Mouse (Mus musculus): ENCODE measurements around the gene Tmem94. TPM values are rescaled to one million over a fixed set of nuclear protein-coding genes. Genes with fewer than 3 reads are reported as not detected.
A peak's percentile ranks its signal among the peaks of the same experiment; 100 is the strongest.

The Tmem94 gene
- polyA plus RNA-seq, 1 experiment from 2014 or later: 18.6 TPM

GRCm38 (mm10) chr11:115841044-115841443 lies 75.8 kb downstream of the Tmem94 start:
- H3K4me1 ChIP-seq (replicated peaks): peaks cover 55% of the 10 kb centered on the region
- H3K9me3 ChIP-seq: no peaks in the 10 kb centered on the region
- H3K4me2 ChIP-seq (replicated peaks): no peak overlapping the region
- H3K9ac ChIP-seq: no peak overlapping the region
- WGBS: 85% methylated on average over 6 of the region's 6 CpGs
- ATAC-seq: no peak
- peaks cover 8% of the 10 kb centered on the region for H3K36me3 ChIP-seq
- H3K4me3 ChIP-seq (replicated peaks): no peak overlapping the region
- H3K27me3 ChIP-seq (replicated peaks): no peaks in the 10 kb centered on the region
- H3K27ac ChIP-seq: peak overlapping the region; percentile 92; the same call in 1 of the 2 replicates

GRCm38 (mm10) chr11:115841961-115842550 lies 76.8 kb downstream of the Tmem94 start:
- peaks cover 9% of the 10 kb centered on the region for H3K36me3 ChIP-seq
- no peak overlapping the region; the same call in 1 of the 2 replicates for H3K4me3 ChIP-seq (replicated peaks)
- H3K4me2 ChIP-seq (replicated peaks): peak overlapping the region; percentile 45
- H3K9ac ChIP-seq: peak overlapping the region; percentile 26
- H3K27me3 ChIP-seq (replicated peaks): no peaks in the 10 kb centered on the region
- no peaks in the 10 kb centered on the region for H3K9me3 ChIP-seq
- H3K27ac ChIP-seq: peak overlapping the region; percentile 92
- H3K4me1 ChIP-seq (replicated peaks): peaks cover 50% of the 10 kb centered on the region
- WGBS: 13% methylated on average over 6 of the region's 6 CpGs
- ATAC-seq: peak; percentile 65

- ATAC-seq: no peak
- Histone ChIP-seq H3K36me3 (peaks cover 10% of the 10 kb centered on the region), H3K4me1 (replicated peaks) (peaks cover 44% of the 10 kb centered on the region), H3K27ac (peak overlapping the region; percentile 92), H3K9ac (0 out of 2 replicates have a peak overlapping the region, but pooled peaks have one; percentile 26), H3K9me3 (no peaks in the 10 kb centered on the region), H3K27me3 (replicated peaks) (no peaks in the 10 kb centered on the region), H3K4me3 (replicated peaks) (no peak overlapping the region), H3K4me2 (replicated peaks) (peak overlapping the region; percentile 45)
- WGBS: 70% methylated on average over 14 of the region's 14 CpGs
These were observed 78.1 kb downstream of the Tmem94 start for GRCm38 (mm10) chr11:115843141-115843890.

GRCm38 (mm10) chr11:115843891-115844239 lies 78.6 kb downstream of the Tmem94 start:
- peak; percentile 89 for ATAC-seq
- Histone ChIP-seq H3K4me3 (replicated peaks) (no peak overlapping the region), H3K4me1 (replicated peaks) (peaks cover 39% of the 10 kb centered on the region), H3K36me3 (peaks cover 10% of the 10 kb centered on the region), H3K27me3 (replicated peaks) (no peaks in the 10 kb centered on the region), H3K27ac (peak overlapping the region; percentile 92), H3K9ac (no peak overlapping the region), H3K4me2 (replicated peaks) (peak overlapping the region; percentile 33), H3K9me3 (no peaks in the 10 kb centered on the region)
- WGBS: 66% methylated on average over 5 of the region's 5 CpGs

- H3K36me3 ChIP-seq: peaks cover 10% of the 10 kb centered on the region
- H3K4me3 ChIP-seq (replicated peaks): no peak overlapping the region
- H3K9me3 ChIP-seq: no peaks in the 10 kb centered on the region
- peak overlapping the region; percentile 92 for H3K27ac ChIP-seq
- peaks cover 37% of the 10 kb centered on the region for H3K4me1 ChIP-seq (replicated peaks)
- no peaks in the 10 kb centered on the region for H3K27me3 ChIP-seq (replicated peaks)
- ATAC-seq: peak; percentile 5; the same call in 1 of the 2 replicates
- H3K4me2 ChIP-seq (replicated peaks): peak overlapping the region; percentile 33
- 52% methylated on average over 8 of the region's 8 CpGs for WGBS
- H3K9ac ChIP-seq: no peak overlapping the region
These were observed 79.0 kb downstream of the Tmem94 start for GRCm38 (mm10) chr11:115844240-115844639.

- H3K9me3 ChIP-seq: no peaks in the 10 kb centered on the region
- H3K4me3 ChIP-seq (replicated peaks): no peak overlapping the region
- peaks cover 22% of the 10 kb centered on the region for H3K36me3 ChIP-seq
- no peak for ATAC-seq
- H3K9ac ChIP-seq: no peak overlapping the region
- H3K27me3 ChIP-seq (replicated peaks): no peaks in the 10 kb centered on the region
- WGBS: 96% methylated on average over 2 of the region's 2 CpGs
- H3K4me1 ChIP-seq (replicated peaks): peaks cover 27% of the 10 kb centered on the region
- no peak overlapping the region for H3K27ac ChIP-seq
- H3K4me2 ChIP-seq (replicated peaks): no peak overlapping the region
These were observed 80.6 kb downstream of the Tmem94 start for GRCm38 (mm10) chr11:115845819-115846218.

Other genes with a start within 250 kb of the Tmem94 start
- 766 and 860 TPM in 2 replicates for gene Sumo2, start 229.2 kb upstream of the Tmem94 start, polyA plus RNA-seq (2015; fragmentation: Nextera tagmentation; extraction: Ambion mirVana)
- gene Nup85, start 201.0 kb upstream of the Tmem94 start, polyA plus RNA-seq (2015; fragmentation: Nextera tagmentation; extraction: Ambion mirVana): 150 and 155 TPM in 2 replicates
- 89.5 and 98.3 TPM in 2 replicates for gene Mrps7, start 161.5 kb upstream of the Tmem94 start, polyA plus RNA-seq (2015; fragmentation: Nextera tagmentation; extraction: Ambion mirVana)
- gene Gga3, start 161.4 kb upstream of the Tmem94 start, polyA plus RNA-seq (2015; fragmentation: Nextera tagmentation; extraction: Ambion mirVana): 18.3 and 18.6 TPM in 2 replicates
- gene Mif4gd, start 152.5 kb upstream of the Tmem94 start, polyA plus RNA-seq (2015; fragmentation: Nextera tagmentation; extraction: Ambion mirVana): 30.0 and 34.6 TPM in 2 replicates
- 24.7 and 25.4 TPM in 2 replicates for gene Slc25a19, start 137.1 kb upstream of the Tmem94 start, polyA plus RNA-seq (2015; fragmentation: Nextera tagmentation; extraction: Ambion mirVana)
- gene Grb2, start 56.8 kb upstream of the Tmem94 start, polyA plus RNA-seq (2015; fragmentation: Nextera tagmentation; extraction: Ambion mirVana): 79.3 and 79.4 TPM in 2 replicates
- gene Caskin2, start 48.2 kb downstream of the Tmem94 start, polyA plus RNA-seq (2015; fragmentation: Nextera tagmentation; extraction: Ambion mirVana): 12.0 and 12.1 TPM in 2 replicates
- gene Tsen54, start 49.3 kb downstream of the Tmem94 start, polyA plus RNA-seq (2015; fragmentation: Nextera tagmentation; extraction: Ambion mirVana): 31.3 and 34.9 TPM in 2 replicates
- 77.2 and 80.6 TPM in 2 replicates for gene Llgl2, start 58.6 kb downstream of the Tmem94 start, polyA plus RNA-seq (2015; fragmentation: Nextera tagmentation; extraction: Ambion mirVana)
- gene Myo15b, start 93.0 kb downstream of the Tmem94 start, polyA plus RNA-seq (2015; fragmentation: Nextera tagmentation; extraction: Ambion mirVana): 95.2 and 111 TPM in 2 replicates
- gene Smim5, start 134.5 kb downstream of the Tmem94 start, polyA plus RNA-seq (2015; fragmentation: Nextera tagmentation; extraction: Ambion mirVana): 1.6 and 3.0 TPM in 2 replicates
- gene Smim6, start 146.6 kb downstream of the Tmem94 start, polyA plus RNA-seq (2015; fragmentation: Nextera tagmentation; extraction: Ambion mirVana): 25.4 and 31.4 TPM in 2 replicates
- 31.6 and 38.2 TPM in 2 replicates for gene Sap30bp, start 167.8 kb downstream of the Tmem94 start, polyA plus RNA-seq (2015; fragmentation: Nextera tagmentation; extraction: Ambion mirVana)
- 16.2 and 21.0 TPM in 2 replicates for gene Recql5, start 168.0 kb downstream of the Tmem94 start, polyA plus RNA-seq (2015; fragmentation: Nextera tagmentation; extraction: Ambion mirVana)
- 7.9 and 10.0 TPM in 2 replicates for gene Itgb4, start 209.3 kb downstream of the Tmem94 start, polyA plus RNA-seq (2015; fragmentation: Nextera tagmentation; extraction: Ambion mirVana)
- 274 and 302 TPM in 2 replicates for gene Galk1, start 247.3 kb downstream of the Tmem94 start, polyA plus RNA-seq (2015; fragmentation: Nextera tagmentation; extraction: Ambion mirVana)